Mouse (Mus musculus) gastrocnemius, postnatal 14 days (tissue): ENCODE results near the gene Neurl4. TPM values are rescaled to one million over a fixed set of nuclear protein-coding genes. Genes with fewer than 3 reads are reported as not detected.
"Not testable (repeated sequence)": the region's sequence is repeated elsewhere in the genome, so short reads cannot be mapped to it uniquely, and the experiment has no call there.

Experiments used
- DNase-seq: peaks from one replicate; pipeline ENCODE4 v3.0.0; 2021; ENCODE audit warnings: mixed read lengths
- intact Hi-C: fragments of 180-260 bp; cut with DNase I; formaldehyde crosslinking; loops from one replicate; pipeline ENCODE4 v1.15.1; 2025; ENCODE audit warnings: low total_unique reads
- long read RNA-seq, 2 experiments: library from polyadenylated mRNA; stranded (forward); transcript quantifications; one replicate each; pipeline ENCODE4 v2.0.0; 2021
- total RNA-seq, 2 experiments: library from RNA; stranded (reverse); gene quantifications; 2 replicates each; pipeline ENCODE4 v1.2.3; 2021

Neurl4 gene
- total RNA-seq = 10 to 100 TPM; 27.2 to 29.1 TPM
- long read RNA-seq, experiment 1, partial matches to known transcripts = 6 of 10 reads
- long read RNA-seq, experiment 1, other reads (novel, unspliced or antisense) = 4 of 10 reads
- long read RNA-seq, experiment 2, partial matches to known transcripts = 5 of 13 reads
- long read RNA-seq, experiment 2, other reads (novel, unspliced or antisense) = 8 of 13 reads

DNA sequence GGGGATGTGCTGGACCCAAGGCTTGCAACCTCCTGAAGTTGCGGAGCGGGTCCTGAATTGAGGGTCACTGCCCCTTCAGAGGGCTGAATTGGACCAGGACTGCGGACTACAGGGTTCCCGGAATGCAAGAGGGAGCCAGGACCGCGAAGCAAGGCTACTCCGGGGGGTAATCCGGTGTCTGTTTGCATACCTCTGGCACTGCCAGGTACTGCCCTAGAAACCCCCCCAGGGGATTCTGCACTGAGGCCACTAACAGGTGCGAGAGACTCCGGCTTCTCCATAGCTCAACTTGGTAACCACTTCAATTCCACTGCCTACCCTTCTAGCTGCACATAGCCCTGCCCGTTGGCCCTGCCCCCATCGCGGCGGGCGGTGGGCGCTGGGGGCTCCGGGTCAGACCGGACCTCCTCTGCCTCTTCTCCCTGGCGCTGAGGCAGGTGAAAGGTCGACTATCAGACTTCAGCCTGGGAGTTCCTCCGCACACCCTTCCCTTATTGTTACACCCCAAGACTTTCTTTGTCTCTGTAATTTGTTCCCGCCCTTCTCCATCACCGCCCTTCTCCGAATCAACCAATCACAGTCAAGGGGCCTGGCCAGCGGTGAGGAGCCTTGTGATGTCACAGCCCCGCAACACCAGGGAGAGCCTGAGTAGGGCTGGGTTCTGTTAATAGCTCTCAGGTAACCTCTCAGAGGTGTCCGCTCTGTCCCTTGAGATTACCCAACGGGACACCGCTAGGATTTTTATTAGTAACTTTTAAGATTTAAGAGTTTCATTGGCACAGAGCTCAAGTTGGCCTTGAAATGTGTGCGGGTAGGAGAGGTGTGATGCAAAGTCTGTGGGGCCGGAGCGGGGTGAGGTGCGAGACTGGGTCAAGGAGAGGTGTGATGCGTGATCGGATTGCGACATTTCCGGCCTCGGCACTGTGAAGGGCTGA, at the start of gene Neurl4, which contains the start of gene 2810408A11Rik:
Gene Neurl4 (plus strand): TSS at position 602 of the 935 bp plus-strand sequence.
Gene 2810408A11Rik (minus strand): TSS at position 517 of the 935 bp plus-strand sequence.
- intact Hi-C loops = no loop called here
- peak; percentile 87 for DNase-seq

DNA sequence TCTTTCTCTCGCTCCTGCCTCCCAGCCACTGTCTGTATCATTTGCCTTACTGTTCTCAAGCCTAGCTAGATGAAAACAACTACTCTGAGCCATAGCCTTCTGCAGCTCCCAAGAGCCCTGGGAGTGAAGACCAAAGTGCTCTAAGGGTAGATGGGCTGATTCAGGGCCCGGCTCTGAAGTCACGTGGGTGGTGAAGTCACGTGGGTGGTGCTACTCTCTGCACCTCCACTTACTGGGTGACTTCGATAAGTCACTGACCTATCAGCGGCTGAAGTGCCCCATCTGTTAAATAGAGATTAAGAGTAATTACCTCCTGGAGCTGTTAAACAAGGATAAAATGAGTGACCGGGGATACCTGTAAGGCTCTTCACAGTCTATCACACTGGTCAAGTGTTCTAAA, 46.9 kb upstream of the Neurl4 start:
- intact Hi-C loops = no loop called here
- DNase-seq = no peak

DNA sequence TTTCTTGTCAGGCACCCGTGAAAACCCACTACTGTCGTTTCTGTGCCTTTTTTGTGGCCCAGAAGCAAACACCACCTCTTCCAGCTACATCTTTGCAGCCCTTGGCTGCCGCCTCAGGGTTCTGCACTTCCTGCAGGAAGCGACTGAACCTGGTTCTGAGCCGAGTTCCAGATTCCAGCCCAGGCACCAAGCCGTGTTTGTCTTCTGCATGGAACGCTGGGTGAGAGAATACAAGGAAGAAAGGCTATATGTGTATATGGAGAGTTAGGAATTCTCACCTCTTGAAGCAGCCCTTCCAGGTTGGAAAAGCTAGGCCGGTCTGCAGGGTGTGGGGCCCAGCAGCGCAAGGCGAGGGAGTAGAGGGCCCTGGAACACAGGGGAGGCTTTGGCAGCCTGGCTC, 46.2 kb upstream of the Neurl4 start:
- DNase-seq = no peak
- intact Hi-C loops = no loop called here

DNA sequence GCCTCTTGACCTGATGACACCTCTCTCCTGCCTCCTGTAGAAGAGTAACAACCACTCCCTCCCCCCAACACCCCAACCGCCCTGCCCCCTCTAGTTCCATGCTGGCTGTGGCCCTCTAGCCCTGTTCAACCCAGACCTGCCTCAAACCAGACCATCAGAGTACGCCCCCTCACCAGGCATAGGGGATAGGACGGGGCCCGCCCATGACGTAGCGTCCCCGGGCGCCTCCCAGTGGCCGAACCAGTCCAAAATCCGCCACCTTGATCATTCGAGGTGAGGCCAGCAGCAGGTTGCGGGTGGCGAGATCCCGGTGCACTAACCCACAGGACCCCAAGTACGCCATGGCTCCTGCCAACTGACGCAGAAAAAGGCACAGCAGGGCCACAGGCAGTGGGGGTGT, 45.5 kb upstream of the Neurl4 start:
- intact Hi-C loops = no loop called here
- no peak for DNase-seq

DNA sequence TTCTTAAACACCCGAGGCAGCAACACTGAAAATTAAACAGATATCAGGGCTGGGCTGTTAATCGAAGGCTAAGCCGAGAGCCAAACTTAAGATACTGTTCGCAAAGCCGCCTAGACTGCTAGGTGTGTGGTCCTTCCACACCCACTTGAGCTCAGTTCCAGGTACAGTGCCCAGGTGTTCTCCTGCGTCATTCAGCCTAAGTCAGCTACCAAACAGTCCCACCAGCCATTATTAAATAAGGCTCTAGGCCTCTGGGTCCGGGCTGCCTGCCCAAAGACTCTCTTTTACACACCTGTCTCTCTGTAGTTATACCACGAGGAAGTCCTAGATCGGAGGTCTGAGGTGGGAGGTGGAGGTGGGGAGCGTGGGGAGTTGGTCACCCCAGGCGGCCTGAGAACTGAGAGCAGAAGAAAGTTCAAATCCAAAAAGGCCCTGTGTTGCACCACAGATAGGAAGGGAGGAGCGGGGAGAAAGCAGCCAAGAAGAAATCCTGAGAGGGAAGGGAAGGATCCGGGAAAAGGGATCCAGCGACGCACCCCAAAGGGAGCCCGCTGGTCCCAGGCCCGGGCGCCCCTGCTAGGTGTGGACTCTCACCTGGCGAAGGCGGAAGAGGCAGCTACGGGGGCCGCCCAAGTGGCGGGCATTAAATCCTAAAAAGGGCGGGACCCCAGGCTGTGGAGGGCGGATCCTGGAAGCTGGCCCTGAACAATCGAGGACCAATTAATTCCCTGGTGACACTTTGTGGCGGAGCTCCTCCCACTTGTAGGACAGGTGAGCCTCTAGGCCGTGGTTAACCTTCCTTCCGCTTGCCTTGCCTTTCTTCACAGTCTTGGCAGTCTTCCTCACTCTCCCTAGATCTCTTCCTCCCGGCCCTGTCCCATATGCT, 42.5 kb upstream of the Neurl4 start, which contains the start of gene Tnk1:
Gene Tnk1 (minus strand): TSS at position 618 of the 886 bp plus-strand sequence.
- DNase-seq = no peak
- intact Hi-C loops = no loop called here

DNA sequence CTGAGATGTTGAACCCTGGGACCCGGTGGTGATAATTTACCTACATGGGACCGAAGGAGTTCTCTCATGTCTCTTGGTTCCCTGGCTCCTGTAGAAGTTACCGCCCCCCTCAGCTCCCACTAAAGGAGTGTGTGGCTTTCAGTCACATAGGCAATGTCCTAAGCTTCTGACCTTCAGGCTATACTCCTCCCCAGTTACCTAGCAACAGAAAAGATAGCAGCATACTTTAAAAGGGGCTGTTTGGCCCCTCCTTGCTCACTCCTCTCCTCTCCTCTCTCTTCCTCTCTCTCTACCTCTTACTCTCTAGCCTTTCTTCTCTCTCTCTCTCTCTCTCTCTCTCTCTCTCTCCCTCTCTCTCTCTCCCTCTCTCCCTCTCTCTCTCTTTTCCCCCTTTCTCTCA, 37.1 kb upstream of the Neurl4 start:
- intact Hi-C loops, DNase-seq: not testable (repeated sequence)

DNA sequence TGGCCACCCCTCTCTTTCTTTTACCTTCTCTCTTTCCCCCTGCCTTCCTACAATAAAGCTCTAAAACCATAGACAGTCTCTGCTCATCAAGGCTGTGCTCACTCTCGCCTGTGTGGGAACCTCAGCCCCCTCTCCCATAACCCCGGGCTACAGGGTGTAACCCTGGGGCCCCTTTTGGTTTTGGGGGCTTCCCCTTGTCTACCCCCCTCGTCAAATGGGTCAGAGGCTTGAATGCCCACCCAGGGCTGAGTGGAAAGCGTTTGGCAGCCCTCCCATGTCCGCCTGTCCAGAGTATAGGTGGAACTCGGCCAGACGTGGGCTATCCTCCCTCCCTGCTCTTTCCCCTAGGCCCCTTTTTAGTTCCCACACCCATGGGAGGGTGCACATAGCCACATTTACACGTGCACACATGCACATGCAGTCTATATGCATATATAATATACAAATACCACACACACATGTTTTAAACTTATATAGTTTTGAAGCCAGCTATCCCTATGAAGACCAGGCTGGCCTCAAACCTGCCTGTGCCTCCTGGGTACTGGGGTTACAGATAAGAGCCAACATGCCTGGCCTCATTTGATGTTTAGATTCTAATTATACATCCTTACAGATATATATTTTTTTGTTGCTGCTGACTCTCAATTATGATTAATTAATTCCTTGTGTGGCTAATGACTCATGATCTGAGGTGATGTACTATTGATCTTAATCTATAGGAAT, 36.6 kb upstream of the Neurl4 start:
- intact Hi-C loops = no loop called here
- DNase-seq = no peak

DNA sequence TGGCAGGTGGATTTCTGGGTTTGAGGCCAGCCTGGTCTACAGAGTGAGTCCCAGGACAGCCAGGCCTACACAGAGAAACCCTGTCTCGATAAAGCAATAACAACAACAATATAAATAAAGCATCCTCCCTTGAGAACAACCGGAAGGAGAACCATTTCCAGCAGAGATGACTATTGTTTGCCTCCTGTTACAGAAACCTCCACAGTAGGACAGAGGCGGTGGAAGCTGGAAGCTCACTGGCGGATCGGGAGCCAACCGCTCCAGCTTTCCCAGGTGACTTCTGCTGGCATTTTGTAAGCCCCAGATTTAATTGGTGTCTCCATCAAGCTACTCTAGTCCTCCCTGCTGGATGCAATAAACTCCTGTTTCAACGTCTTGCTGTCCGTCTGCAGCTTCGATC, 35.3 kb upstream of the Neurl4 start:
- intact Hi-C loops = no loop called here

DNA sequence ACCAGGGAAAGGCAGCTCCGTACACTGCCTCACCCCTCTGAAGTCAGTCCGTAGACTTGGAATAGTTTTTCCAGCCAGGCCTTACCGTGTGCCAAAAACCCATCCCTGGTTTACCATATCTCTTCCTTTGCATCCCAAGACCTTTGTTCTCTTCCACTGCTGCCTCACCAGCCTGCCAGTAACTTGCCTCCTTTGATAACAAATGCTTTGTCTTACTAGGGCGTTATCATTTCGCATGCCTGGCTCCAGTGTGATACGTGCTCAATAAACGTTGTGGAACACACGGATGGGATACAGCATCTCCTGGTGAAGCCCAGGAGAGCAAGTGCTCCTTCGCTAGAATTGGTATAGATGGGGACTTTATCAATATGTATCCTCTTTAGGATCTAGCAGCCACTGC, 33.5 kb upstream of the Neurl4 start:
- intact Hi-C loops = no loop called here

More for the DNA sequence above, 35.3 kb upstream of the Neurl4 start:
- no peak for DNase-seq

DNA sequence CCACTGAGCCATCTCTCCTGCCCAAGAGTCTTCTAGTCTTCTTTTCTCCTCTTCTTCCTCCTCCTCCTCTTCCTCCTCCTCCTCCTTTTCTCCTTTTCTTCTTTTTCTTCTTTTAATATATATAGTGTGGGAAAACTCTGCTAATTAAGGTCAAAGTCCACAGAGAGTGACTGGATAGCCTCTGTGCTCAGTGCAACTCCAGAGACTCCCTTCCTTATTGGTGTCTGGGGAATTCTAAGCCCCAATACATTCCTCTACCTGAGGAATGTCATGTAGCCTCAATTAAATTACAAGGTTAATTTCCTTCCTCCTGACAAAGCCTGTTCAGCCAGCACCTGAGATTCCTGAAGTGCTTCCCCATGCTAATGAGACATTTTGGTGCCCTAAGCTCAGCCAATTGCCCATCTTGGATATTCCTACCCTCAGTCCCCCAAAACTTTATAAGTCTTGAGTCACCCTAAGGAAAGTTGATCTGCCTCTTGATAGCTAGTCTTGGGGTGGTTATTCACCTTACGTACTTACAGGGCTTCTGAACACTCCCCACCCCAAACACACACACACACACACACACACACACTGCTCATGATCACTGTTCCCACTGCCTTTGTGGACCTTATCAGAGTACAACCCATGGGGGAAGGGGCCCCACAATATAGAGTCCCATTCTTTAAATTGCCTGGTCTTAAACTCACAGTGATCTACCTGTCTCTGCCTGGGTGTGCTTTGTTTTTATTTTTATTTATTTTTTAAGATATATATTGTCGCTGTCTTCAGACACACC, 30.4 kb upstream of the Neurl4 start:
- intact Hi-C loops = no loop called here
- no peak for DNase-seq

More for the DNA sequence above, 33.5 kb upstream of the Neurl4 start:
- DNase-seq = no peak

DNA sequence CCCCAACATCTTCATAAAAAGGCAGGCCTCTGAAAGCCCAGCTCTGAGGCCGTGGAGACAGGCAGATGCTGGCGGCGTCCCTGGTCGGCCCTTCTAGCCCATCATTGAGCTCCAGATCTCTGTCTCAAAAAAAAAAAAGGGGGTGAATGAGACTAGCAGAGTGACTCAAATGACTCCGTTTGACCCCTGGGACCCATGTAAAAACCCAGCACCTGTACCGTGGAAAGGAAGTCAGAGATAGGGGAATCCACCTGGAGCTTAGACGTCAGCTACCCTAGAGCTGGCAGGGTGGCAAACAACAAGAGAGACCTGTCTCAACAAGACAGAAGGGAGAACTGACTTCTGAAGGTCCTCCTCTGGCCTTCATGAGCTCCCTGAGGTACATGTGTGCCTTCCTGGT, 29.1 kb upstream of the Neurl4 start:
- intact Hi-C loops = no loop called here
- no peak for DNase-seq

DNA sequence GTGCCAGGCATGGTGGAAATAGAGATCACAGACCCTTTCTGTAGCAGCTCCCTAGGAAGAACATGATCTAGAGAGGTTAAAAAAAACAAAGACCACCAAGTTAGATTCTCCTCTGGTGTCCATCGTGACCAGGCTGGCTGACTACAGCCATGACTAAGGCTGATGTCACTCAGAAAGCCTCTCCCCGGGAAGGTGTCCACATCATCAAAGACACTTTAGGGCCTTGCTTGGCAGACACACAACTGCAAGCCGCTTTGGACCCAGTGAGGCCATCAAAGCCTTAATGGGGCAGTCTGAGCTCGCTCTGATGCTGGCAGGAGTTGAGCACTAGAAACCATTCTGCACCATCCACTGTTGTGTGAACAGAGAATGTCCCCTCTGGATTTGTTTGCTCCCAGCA, 28.4 kb upstream of the Neurl4 start:
- no peak for DNase-seq
- intact Hi-C loops = no loop called here

DNA sequence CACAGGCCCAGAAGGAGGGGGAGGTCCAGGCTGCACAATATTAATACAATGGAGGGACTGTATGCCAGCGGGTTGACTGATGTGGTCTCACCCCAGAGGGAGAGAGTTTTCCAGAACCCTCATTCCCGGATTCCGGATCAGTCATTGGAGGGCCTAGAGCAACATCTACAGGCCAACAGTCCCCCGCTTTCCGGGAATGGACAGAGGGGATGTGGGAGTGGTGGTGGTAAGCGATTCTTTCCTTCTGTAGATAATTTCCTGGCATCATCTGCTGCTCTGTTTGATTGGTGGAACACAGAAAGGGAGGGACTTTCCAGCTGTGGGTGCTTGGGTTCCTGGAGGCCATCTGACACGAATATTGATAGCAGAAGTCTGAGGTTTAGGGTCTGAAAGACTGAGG, 24.7 kb upstream of the Neurl4 start:
- DNase-seq = no peak
- intact Hi-C loops = loop anchor here (5.0 kb wide), 1 partner anchor 64 kb away; no protein-coding TSS in a partner anchor

DNA sequence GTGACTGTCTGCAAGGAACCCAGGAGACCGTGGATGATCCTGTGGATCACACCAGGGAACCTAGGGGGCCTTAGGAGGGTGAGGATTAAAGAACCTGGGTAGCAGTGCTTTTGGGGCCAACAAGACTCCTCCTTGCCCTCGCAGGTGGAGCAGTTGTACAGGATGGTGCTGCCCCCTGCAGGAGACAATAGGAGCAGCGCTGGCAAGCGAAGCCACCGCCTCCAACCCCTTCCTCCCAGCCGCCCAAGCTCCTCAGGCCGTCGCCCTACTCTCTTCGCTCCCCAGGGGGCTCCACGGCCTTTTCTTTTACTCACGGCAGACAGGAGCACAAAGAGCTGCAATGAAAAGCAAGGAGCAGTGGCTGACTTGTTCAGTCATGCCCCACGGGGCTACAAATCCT, 24.0 kb upstream of the Neurl4 start:
- intact Hi-C loops = loop anchor here (5.0 kb wide), 1 partner anchor 65 kb away; no protein-coding TSS in a partner anchor
- peak; percentile 86 for DNase-seq

DNA sequence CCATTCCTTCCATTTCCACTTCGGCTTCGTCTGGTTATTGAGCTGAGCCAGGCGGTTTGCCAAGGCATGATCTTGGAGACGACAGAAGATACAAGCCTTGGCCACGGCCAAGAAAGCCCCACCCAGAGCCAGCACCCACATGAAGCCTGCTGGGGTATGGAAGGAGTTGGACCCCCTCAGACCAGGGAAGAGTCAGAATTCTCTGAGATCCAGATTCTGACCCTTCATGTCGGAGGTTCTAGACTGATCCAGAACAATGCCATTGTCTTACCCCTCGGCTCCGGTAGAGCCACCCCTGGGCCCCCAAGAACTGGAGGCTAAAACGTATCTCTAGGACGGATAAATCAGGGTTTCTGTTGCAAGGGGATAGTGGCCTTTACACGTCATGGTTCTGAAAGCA, 23.0 kb upstream of the Neurl4 start, which contains the start of gene Tmem95:
Gene Tmem95 (minus strand): TSS at position 141 of the 400 bp plus-strand sequence.
- intact Hi-C loops = loop anchor here (5.0 kb wide), 1 partner anchor 66 kb away; no protein-coding TSS in a partner anchor
- no peak for DNase-seq

DNA sequence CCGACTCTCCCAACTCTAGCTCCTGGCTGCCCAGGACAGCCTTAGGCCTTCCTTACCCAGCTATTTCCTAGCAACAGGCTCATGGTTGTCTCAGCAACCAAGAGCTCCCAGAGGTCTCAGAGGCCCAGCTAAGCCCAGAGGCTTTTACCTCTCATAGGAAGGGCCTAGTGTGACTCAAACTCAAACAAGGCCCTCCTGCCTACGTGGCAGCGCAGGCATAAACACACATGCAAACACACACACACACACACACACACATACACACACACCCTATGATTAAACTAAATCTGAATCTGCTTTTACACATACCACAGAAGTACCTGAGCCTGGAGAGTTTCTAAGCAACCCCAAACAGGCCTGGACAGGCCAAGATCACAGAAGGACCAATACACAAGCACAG, 22.5 kb upstream of the Neurl4 start:
- no peak for DNase-seq
- intact Hi-C loops = loop anchor here (5.0 kb wide), 1 partner anchor 66 kb away; no protein-coding TSS in a partner anchor

DNA sequence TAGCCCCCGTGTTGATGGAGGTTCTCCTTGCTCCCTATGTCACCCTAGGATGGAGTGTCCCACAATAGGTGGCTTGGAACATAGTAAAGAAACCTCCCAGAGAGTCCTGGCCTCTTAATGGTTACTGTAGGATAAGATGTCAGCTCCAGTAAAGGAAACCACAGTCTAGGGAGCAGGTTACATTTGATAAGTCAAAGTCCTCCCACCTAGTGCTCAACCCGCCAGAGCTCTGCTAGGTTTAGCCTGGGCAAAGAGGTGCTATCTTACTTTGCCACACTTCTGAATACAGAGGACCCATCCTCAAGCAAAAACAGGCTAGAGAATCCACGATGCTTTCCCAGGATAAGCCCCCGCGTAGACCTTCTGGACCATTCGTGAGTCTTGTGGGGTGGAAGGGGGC, 21.9 kb upstream of the Neurl4 start:
- DNase-seq = no peak
- intact Hi-C loops = loop anchor here (5.0 kb wide), 1 partner anchor 67 kb away; no protein-coding TSS in a partner anchor

DNA sequence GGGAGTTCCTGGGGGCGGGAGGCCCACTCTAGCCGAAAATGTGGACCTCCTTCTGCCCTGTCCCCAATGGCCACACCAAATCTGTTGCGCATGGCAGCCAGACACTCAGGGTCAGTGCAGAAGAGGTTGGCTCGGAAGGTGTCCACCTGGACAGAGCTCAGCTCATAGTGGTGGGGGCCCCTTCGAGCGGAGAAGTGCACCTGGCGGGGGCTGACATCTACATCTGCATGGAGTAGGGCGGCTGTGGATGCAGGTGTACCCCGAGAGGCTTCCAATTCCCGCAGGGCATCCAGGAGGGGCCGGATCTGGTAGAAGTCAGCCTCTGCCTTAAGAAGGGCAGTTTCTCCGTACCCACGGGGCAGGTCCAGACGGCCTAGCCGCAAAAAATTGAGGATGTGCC, 21.2 kb upstream of the Neurl4 start:
- DNase-seq = no peak
- intact Hi-C loops = loop anchor here (5.0 kb wide), 1 partner anchor 67 kb away; no protein-coding TSS in a partner anchor
